Mouse (Mus musculus) heart, embryonic 10.5 days (tissue): ENCODE results near the gene Coro7. TPM values are rescaled to one million over a fixed set of nuclear protein-coding genes. Genes with fewer than 3 reads are reported as not detected.

ENCODE experiments used
- DNase-seq: peaks from one replicate; pipeline ENCODE4 v3.0.0-alpha.2; 2017; ENCODE audit warnings: low spot score
- H3K27ac ChIP-seq: fragments of 300-500 bp; sonication (generic); 2 replicates; pipeline ENCODE4 v1.5.1; 2016; ENCODE audit warnings: mild to moderate bottlenecking
- H3K27me3 ChIP-seq: fragments of 300-500 bp; sonication (generic); 2 replicates; pipeline ENCODE4 v1.6.1; 2016; ENCODE audit warnings: mild to moderate bottlenecking; ENCODE audit not compliant: poor library complexity, insufficient read depth, severe bottlenecking
- H3K36me3 ChIP-seq: fragments of 300-500 bp; sonication (generic); 2 replicates; pipeline ENCODE4 v1.6.1; 2016; ENCODE audit warnings: mild to moderate bottlenecking, moderate library complexity
- H3K4me1 ChIP-seq: fragments of 300-500 bp; sonication (generic); 2 replicates; pipeline ENCODE4 v1.6.1; 2016; ENCODE audit warnings: mild to moderate bottlenecking
- H3K4me3 ChIP-seq: fragments of 300-500 bp; sonication (generic); 2 replicates; pipeline ENCODE4 v1.5.1; 2016; ENCODE audit warnings: mild to moderate bottlenecking, moderate library complexity
- H3K9me3 ChIP-seq: fragments of 300-500 bp; sonication (generic); 2 replicates; pipeline ENCODE4 v1.6.1; 2016; ENCODE audit warnings: mild to moderate bottlenecking, moderate library complexity
- WGBS: fragments of 180-500 bp; shearing (Covaris S2); methylation state at CpG from one replicate; pipeline ENCODE4 v1.1.7; 2016; 5-methylcytosine and 5-hydroxymethylcytosine counted together
- polyA plus RNA-seq: library from polyadenylated mRNA; unstranded; fragments of >200 nt; fragmentation: Nextera tagmentation; extraction: Ambion mirVana; gene quantifications from 2 replicates; pipeline ENCODE4 v1.2.1, GENCODE M21; 2016

The Coro7 gene
- polyA plus RNA-seq, 1 experiment from 2014 or later, result 22.7 TPM

GRCm38 (mm10) chr16:4652707-4653416, 26.7 kb downstream of the Coro7 start:
- WGBS, result 60% methylated on average over 4 of the region's 4 CpGs
- no peak overlapping the region for H3K4me3 ChIP-seq
- peaks cover 67% of the 10 kb centered on the region for H3K36me3 ChIP-seq
- H3K27me3 ChIP-seq, result no peaks in the 10 kb centered on the region
- peak overlapping the region; percentile 69 for H3K27ac ChIP-seq
- no peaks in the 10 kb centered on the region for H3K9me3 ChIP-seq
- peaks cover 92% of the 10 kb centered on the region for H3K4me1 ChIP-seq
- DNase-seq, result no peak

DNA sequence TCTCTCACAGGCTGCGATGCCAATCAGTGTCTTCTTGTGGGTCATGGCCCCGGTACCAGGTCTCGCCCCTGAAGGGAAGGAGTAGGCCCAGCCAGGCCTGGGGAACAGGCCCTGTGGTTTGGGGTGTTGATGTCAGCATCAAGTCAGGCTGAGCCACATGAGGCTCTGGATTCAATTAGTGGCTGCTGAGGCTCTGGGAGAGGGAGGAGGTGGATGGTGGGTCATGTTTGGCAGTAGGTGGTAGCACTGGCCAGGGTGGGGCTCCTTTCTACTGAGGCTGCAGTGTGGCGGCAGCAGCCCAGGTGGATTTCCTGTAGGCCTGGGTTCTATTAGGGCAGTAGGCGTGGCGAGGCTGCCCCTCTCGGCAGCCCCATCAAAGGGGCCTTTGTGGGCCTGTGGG, 28.0 kb downstream of the Coro7 start:
- Histone ChIP-seq H3K4me3 (no peak overlapping the region), H3K4me1 (peaks cover 92% of the 10 kb centered on the region), H3K27me3 (no peaks in the 10 kb centered on the region), H3K36me3 (peaks cover 71% of the 10 kb centered on the region), H3K27ac (peak overlapping the region; percentile 69), H3K9me3 (no peaks in the 10 kb centered on the region)
- DNase-seq, result no peak
- WGBS, result 79% methylated on average over 7 of the region's 7 CpGs

GRCm38 (mm10) chr16:4651081-4651480, 28.5 kb downstream of the Coro7 start:
- Histone ChIP-seq H3K4me1 (peaks cover 92% of the 10 kb centered on the region), H3K36me3 (peaks cover 71% of the 10 kb centered on the region), H3K27me3 (no peaks in the 10 kb centered on the region), H3K9me3 (no peaks in the 10 kb centered on the region), H3K4me3 (no peak overlapping the region), H3K27ac (peak overlapping the region; percentile 69; the same call in 1 of the 2 replicates)
- no peak for DNase-seq
- WGBS, result 86% methylated on average over 1 of the region's 1 CpGs

GRCm38 (mm10) chr16:4650161-4650560, 29.4 kb downstream of the Coro7 start:
- Histone ChIP-seq H3K27me3 (no peaks in the 10 kb centered on the region), H3K4me3 (no peak overlapping the region), H3K36me3 (peaks cover 71% of the 10 kb centered on the region), H3K4me1 (peaks cover 89% of the 10 kb centered on the region), H3K9me3 (no peaks in the 10 kb centered on the region), H3K27ac (no peak overlapping the region; the same call in 1 of the 2 replicates)
- DNase-seq, result no peak
- WGBS, result 87% methylated on average over 3 of the region's 3 CpGs

GRCm38 (mm10) chr16:4649692-4650091, 29.9 kb downstream of the Coro7 start:
- H3K36me3 ChIP-seq, result peaks cover 68% of the 10 kb centered on the region
- DNase-seq, result peak; percentile 63
- H3K27me3 ChIP-seq, result no peaks in the 10 kb centered on the region
- 87% methylated on average over 11 of the region's 11 CpGs for WGBS
- H3K4me3 ChIP-seq, result no peak overlapping the region
- H3K9me3 ChIP-seq, result no peaks in the 10 kb centered on the region
- H3K27ac ChIP-seq, result no peak overlapping the region; the same call in 1 of the 2 replicates
- H3K4me1 ChIP-seq, result peaks cover 87% of the 10 kb centered on the region

DNA sequence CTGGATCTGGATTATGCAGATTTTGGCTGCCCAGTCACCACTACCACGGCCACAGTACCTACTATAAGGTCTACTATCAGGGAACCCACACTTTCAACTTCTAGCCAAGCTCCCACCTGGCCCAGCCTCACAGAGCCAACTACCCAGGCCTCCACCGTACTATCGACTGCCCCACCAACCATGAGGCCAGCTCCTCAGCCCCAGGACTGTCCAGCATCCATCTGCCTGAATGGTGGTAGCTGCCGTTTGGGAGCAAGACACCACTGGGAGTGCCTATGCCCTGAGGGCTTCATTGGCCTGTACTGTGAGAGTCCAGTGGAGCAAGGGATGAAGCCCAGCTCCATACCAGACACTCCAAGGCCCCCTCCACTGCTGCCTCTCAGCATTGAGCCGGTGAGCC, 30.4 kb downstream of the Coro7 start:
- Histone ChIP-seq H3K9me3 (no peaks in the 10 kb centered on the region), H3K4me3 (no peak overlapping the region), H3K36me3 (peaks cover 63% of the 10 kb centered on the region), H3K4me1 (peaks cover 87% of the 10 kb centered on the region), H3K27me3 (no peaks in the 10 kb centered on the region), H3K27ac (no peak overlapping the region)
- WGBS, result 88% methylated on average over 5 of the region's 5 CpGs
- no peak for DNase-seq

DNA sequence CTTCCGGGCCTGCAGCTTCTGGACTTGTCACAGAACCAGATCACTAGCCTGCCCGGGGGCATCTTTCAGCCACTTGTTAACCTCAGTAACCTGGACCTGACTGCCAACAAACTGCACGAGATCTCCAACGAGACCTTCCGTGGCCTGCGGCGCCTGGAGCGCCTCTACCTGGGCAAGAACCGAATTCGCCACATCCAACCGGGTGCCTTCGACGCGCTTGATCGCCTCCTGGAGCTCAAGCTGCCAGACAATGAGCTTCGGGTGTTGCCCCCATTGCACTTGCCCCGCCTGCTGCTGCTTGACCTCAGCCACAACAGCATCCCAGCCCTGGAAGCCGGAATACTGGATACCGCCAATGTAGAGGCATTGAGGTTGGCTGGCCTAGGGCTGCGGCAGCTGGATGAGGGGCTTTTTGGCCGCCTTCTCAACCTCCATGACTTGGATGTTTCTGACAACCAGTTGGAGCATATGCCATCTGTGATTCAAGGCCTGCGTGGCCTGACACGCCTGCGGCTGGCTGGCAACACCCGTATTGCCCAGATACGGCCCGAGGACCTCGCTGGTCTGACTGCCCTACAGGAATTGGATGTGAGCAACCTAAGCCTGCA, 31.1 kb downstream of the Coro7 start:
- no peaks in the 10 kb centered on the region for H3K9me3 ChIP-seq
- H3K27ac ChIP-seq, result no peak overlapping the region
- peaks cover 88% of the 10 kb centered on the region for H3K4me1 ChIP-seq
- WGBS, result 88% methylated on average over 28 of the region's 28 CpGs
- no peaks in the 10 kb centered on the region for H3K27me3 ChIP-seq
- no peak overlapping the region for H3K4me3 ChIP-seq
- DNase-seq, result no peak
- H3K36me3 ChIP-seq, result peaks cover 63% of the 10 kb centered on the region

GRCm38 (mm10) chr16:4647651-4648141, 31.9 kb downstream of the Coro7 start:
- H3K36me3 ChIP-seq, result peaks cover 54% of the 10 kb centered on the region
- peak overlapping the region; percentile 25; the same call in 1 of the 2 replicates for H3K4me3 ChIP-seq
- DNase-seq, result no peak
- no peaks in the 10 kb centered on the region for H3K9me3 ChIP-seq
- WGBS, result 52% methylated on average over 13 of the region's 13 CpGs
- no peaks in the 10 kb centered on the region for H3K27me3 ChIP-seq
- H3K27ac ChIP-seq, result peak overlapping the region; percentile 75
- peaks cover 88% of the 10 kb centered on the region for H3K4me1 ChIP-seq

DNA sequence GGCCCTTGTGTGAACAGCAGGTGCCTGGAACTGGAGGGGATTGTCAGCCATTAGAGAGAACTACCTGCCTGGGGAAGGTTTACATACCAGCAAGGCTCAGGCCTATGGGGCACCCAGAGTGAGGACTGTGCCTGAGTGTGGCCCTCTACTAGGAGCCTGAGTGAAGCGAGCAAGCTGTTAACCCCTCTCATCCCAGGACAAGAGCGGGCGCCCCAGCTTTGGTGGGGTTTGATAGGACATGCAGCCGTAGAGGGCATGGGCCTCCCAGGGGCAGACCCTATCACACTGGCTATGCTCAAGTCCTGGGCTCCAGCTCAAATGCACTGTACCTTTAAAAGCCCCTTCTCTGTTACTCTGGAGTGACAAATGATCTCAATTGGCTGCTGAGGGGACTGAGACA, 32.7 kb downstream of the Coro7 start:
- WGBS, result 64% methylated on average over 4 of the region's 4 CpGs
- H3K27me3 ChIP-seq, result no peaks in the 10 kb centered on the region
- peaks cover 88% of the 10 kb centered on the region for H3K4me1 ChIP-seq
- peak overlapping the region; percentile 75 for H3K27ac ChIP-seq
- peak overlapping the region; percentile 25; the same call in 1 of the 2 replicates for H3K4me3 ChIP-seq
- H3K9me3 ChIP-seq, result no peaks in the 10 kb centered on the region
- peaks cover 46% of the 10 kb centered on the region for H3K36me3 ChIP-seq
- no peak for DNase-seq

GRCm38 (mm10) chr16:4645867-4646266, 33.7 kb downstream of the Coro7 start:
- peak overlapping the region; percentile 75 for H3K27ac ChIP-seq

DNA sequence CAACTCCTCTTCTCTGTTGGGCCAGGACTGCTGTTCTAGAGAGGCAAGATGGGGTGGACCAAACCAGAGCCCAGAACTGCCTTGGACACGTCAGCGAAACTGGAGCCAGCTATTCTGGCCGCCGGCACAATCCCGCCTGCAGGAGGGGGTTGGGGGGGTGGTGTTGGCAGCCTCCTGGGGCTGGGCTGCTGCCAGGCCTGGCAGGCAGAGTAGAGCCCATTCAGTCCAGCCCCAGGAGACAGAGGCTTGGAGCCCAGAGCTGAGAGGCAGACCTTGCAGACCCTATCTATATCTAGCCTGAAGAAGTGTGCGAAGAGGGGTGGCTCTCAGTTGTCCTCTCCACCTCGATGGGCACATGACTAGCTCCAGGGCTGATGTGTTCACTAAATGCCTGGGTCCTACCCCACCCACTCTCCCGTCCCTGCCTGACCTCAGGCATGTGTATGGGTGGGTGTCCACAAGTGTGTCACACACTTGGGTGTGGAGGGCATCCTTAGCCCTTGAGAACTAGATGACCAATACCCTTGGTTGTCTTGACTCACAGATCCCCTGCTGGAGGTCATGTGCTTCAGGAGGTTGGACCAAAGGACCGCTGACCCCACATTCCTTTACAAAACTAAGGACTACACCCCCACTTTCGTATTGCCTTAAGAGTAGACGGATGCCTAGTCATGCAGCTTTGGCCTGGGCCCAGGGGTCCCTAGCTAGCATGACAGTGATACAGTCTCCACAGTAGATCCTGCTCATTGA, 35.7 kb downstream of the Coro7 start:
- H3K36me3 ChIP-seq, result peaks cover 18% of the 10 kb centered on the region
- WGBS, result 66% methylated on average over 11 of the region's 11 CpGs
- peak overlapping the region; percentile 87 for H3K27ac ChIP-seq
- no peaks in the 10 kb centered on the region for H3K27me3 ChIP-seq
- H3K4me3 ChIP-seq, result no peak overlapping the region
- H3K9me3 ChIP-seq, result no peaks in the 10 kb centered on the region
- no peak for DNase-seq
- H3K4me1 ChIP-seq, result peaks cover 91% of the 10 kb centered on the region

More at GRCm38 (mm10) chr16:4645867-4646266, 33.7 kb downstream of the Coro7 start:
- Histone ChIP-seq H3K36me3 (peaks cover 36% of the 10 kb centered on the region), H3K27me3 (no peaks in the 10 kb centered on the region), H3K4me1 (peaks cover 89% of the 10 kb centered on the region), H3K4me3 (no peak overlapping the region), H3K9me3 (no peaks in the 10 kb centered on the region)
- DNase-seq, result no peak
- WGBS, result 71% methylated on average over 4 of the region's 4 CpGs

DNA sequence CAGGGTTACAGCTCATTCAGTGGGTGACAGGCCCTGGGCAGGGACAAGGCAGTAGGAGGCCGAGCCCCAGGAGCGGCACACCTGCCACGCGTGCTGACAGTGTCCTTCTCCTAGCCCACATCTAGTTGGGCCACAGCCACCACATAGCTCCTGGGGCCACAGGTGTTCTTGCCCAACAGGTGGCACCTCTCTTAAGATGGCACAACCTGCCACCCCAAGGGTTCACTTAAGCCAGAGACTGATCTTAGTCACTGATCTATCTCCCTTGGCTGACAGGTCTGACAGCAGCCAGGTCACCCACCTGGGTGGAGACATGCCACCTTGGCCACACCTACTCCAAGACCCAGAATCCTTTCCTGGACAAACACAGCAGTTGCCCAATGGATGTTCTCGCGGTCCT, 36.6 kb downstream of the Coro7 start:
- WGBS, result 80% methylated on average over 6 of the region's 6 CpGs
- Histone ChIP-seq H3K27ac (peak overlapping the region; percentile 87), H3K36me3 (peaks cover 9% of the 10 kb centered on the region), H3K4me1 (peaks cover 83% of the 10 kb centered on the region), H3K27me3 (no peaks in the 10 kb centered on the region), H3K9me3 (no peaks in the 10 kb centered on the region), H3K4me3 (peak overlapping the region; percentile 69)
- no peak for DNase-seq

- Histone ChIP-seq H3K27ac (peak overlapping the region; percentile 87), H3K4me3 (peak overlapping the region; percentile 69), H3K4me1 (peaks cover 75% of the 10 kb centered on the region), H3K9me3 (no peaks in the 10 kb centered on the region), H3K27me3 (no peaks in the 10 kb centered on the region), H3K36me3 (peaks cover 4% of the 10 kb centered on the region; the same call in 1 of the 2 replicates)
- DNase-seq, result peak; percentile 94
- 15% methylated on average over 13 of the region's 13 CpGs for WGBS
These were observed 37.4 kb downstream of the Coro7 start for GRCm38 (mm10) chr16:4642190-4642589.
